Mouse (Mus musculus) spleen, embryonic (tissue): ENCODE measurements at regions not wholly inside any gene's neighbourhood (a gene's known extent, or its start where the extent isn't known, plus 50 kb on each side); places are given as distances from the start of the nearest gene placed in this dataset.

ENCODE experiments used
- CTCF ChIA-PET: fragments of 350-600 bp; sonication (Branson Sonifier 250); formaldehyde crosslinking; loops from one replicate; lab custom pipeline; 2022; lab: Charles Lee

GRCm38 (mm10) chr1:47646681-47647080, 754.0 kb upstream of the Slc39a10 start:
- CTCF ChIA-PET = no interaction called here

DNA sequence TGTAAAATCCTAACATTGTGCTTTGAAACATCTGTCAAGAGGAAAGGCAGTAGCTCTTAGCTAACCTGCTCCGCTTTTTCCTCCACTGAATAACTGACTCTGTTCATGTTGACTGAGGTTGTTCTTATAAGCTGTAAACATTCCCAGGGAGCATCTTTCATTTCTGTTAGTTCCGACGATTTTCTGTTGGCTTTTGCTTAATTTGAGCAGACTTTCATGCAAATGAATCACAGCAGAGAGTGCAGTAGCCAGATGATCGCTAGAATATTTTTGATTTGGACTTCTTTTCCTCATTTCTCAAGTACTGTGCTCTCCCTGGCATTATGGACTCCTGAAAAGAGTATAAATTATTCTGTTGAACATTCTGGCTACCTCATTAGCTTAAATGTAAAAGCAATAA, 713.9 kb upstream of the Slc39a10 start:
- CTCF ChIA-PET = no interaction called here

GRCm38 (mm10) chr1:47603989-47604360, 711.3 kb upstream of the Slc39a10 start:
- CTCF ChIA-PET = no interaction called here

DNA sequence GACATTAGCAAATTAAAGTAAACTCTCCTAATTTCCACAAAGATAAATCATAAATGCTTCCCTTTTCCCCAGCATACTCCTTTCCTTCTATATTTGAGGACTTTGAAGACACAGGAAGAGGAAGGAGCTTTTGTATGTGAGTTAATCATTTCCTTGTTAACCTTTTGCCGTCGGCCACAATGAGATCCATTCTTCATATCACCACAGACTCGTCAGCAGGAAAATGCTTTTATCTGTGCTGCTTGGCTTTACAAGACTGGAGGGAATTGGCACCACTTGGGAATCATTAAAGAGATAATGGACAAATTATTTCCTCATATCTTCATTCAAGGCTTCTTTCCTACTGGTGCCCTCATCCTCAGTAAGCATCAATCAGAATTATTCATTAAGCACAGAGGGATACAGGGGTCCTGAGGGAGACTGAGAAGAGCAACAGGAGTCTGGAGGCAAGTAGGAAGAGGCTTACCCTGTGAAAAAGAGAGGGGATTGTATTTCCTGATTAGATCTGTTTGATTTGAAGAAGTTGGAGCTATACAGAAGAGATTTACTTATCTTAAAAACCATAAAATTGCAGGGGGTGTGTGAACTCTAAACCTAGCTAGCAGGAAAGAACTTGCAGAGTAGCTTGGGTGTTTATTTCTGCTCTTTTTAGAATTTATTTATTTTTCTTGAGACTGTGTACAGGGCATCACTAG, 710.8 kb upstream of the Slc39a10 start:
- CTCF ChIA-PET = no interaction called here

- CTCF ChIA-PET = interaction anchor here (0.6 kb wide), 1 partner anchor 149 kb away, joined by 6 read pairs; no protein-coding TSS in a partner anchor
Observed at GRCm38 (mm10) chr1:47593641-47594040, 701.0 kb upstream of the Slc39a10 start.

DNA sequence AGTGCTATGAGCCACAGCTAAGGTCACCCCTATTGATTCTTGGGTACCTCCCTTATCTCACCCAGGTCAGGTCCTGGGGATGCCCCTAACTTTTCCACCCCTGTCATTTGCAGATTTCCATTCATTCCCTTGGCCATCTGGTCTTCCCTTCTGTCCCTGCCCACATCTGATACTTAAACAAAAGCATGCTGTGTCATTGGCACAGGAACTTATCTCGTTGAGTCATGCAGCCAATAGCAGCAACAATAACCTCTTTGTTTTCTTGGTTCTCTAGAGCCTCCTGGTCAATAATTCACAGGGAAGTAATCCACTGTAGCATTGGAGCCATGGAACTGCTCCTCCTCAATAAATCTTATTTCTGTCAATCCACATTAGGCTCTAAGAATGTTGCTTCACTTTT, 653.0 kb upstream of the Slc39a10 start:
- CTCF ChIA-PET = no interaction called here

GRCm38 (mm10) chr1:47511426-47511825, 618.8 kb upstream of the Slc39a10 start:
- CTCF ChIA-PET = no interaction called here

DNA sequence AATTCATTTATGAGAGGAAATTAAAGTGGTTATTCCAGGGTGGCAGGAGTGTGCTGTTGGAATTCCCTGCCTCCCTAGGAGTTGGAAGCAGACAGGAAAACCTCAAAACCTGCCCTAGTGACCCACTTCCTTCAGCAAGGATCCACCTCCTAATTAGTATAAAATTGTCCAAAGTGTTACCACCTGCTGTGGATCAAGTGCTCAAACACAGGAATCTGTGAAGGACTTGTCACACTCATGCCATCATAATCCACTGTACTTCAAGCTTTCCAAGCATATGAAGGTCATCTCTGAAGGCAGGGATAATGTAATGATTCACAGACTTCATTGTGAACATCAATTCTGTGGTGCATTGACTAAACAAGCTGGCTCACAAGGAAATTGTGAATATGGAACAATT, 615.1 kb upstream of the Slc39a10 start:
- CTCF ChIA-PET = no interaction called here

GRCm38 (mm10) chr1:47488581-47489204, 596.0 kb upstream of the Slc39a10 start:
- CTCF ChIA-PET = no interaction called here

GRCm38 (mm10) chr1:47486087-47486486, 593.4 kb upstream of the Slc39a10 start:
- CTCF ChIA-PET = no interaction called here

GRCm38 (mm10) chr1:47479059-47479458, 586.4 kb upstream of the Slc39a10 start:
- CTCF ChIA-PET = no interaction called here

DNA sequence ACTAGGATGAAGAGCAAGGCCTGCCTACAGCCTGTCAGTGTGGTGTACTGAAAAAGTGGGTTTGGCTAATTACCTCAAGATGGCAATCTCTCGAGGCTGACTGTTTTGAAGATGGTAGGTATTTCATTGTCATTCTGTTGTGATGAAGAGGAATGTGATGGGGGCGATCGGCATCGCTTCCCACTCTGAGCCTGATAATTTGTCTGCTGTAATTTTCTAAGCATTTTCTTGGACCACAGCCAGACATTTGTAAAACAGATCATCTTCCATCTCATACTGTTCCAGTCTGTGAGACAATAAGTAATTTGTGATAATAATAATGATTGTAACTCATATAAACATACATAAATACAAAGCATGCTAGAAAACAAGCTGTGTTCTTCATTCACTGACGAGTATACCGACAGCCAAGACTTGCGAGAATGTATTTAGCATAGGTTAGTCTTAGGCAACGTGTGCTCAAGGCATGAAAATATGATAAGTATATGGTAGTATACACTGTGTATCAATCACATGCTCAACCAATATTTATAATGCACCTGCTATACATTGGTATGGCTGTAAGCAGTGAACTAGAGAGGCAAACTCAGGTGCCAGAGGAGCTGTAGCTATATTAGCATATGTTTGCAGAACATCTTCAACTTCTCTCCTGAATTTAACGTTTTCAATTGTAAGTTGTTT, 574.1 kb upstream of the Slc39a10 start:
- CTCF ChIA-PET = no interaction called here

GRCm38 (mm10) chr1:47448737-47449489, 556.3 kb upstream of the Slc39a10 start:
- CTCF ChIA-PET = no interaction called here

GRCm38 (mm10) chr1:47448070-47448469, 555.4 kb upstream of the Slc39a10 start:
- CTCF ChIA-PET = no interaction called here

- CTCF ChIA-PET = no interaction called here
Observed at GRCm38 (mm10) chr1:47446021-47446420, 553.4 kb upstream of the Slc39a10 start.

- CTCF ChIA-PET = no interaction called here
Observed at GRCm38 (mm10) chr1:47432829-47433228, 540.2 kb upstream of the Slc39a10 start.

DNA sequence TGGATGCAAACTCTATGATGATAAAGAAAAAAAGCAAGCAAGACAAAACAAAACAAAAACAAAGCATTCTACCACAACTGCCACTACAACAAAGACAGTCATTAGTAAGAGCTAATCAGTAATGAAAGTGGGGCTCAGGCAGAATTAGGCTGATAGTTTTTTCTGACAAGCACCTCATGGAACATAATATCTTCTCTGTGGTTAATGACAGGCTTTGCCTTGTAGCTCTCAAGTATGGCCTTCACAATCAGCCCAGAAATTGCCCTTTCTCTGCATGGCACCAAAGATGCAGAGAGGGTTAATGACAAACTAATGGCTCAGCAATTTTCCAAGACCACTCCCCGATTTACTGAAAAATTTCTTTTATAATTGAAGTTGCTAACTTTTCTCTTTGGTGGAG, 512.5 kb upstream of the Slc39a10 start:
- CTCF ChIA-PET = no interaction called here

DNA sequence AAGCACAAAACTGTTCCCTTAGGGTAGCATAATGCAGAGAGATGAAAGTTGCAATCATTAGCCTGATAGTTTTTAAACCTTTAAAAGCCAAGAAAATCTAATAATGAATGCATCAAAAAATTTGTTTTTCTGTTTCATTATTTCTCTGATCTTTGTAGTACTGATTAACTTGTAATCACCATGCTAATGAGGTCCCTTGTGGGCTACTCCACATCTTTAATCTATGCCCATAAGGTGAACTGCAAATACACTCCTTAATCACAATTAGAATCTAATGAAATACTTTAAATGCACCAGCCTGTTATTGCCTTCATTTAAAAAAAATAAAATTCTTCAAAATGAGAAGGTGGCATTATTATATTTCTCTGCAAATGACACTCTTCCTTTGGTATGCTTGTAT, 493.9 kb upstream of the Slc39a10 start:
- CTCF ChIA-PET = no interaction called here

DNA sequence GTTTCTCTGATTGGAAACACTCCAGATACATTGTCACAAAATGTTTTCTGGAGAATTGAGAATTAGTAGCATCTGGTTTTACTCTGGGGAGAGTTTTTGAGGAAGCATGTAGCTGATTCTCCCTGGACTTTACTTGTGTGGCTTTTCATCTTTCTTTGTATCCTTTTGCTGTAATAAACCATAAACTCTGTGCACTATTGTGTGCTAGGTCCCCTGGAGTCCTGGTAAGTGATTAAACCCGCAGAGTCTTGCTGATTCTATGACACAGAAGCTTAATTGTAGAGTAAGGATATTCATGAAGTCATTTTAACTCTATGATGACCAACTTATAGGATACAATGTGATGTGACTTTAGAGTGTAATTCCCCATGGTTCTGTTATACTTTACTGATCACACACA, 486.1 kb upstream of the Slc39a10 start:
- CTCF ChIA-PET = no interaction called here

DNA sequence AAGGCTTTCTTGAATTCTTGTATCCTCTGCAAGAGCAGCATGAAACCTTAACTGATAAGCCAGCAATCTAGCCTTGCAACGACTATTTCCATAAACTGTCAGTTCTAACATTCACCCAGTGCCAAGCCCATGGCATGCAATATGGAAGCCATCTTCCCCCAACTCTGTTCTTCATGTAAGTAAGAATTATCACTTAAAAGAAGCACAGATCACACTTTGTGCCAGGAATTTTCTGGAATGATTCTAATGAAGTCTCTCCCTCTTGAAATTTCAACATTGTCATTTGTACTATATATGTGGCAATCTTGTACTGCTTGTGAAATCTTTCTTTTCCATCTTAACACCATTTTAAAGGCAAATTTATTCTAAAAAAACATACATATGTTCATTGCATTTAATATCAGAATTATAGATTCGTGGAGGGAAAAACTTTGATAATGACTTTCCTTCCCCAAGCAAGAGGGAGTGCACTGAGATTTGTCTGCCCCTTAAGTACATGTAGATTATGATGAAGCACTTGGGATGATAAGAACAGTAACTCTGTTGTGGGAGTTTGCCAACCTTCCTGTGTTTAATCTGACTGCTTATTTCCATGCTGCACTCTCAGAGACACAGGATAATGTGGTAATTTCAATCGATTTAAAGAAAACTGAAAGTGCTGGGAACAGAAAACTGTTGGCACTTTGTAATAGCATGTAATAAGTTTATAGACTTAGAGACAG, 447.2 kb upstream of the Slc39a10 start:
- CTCF ChIA-PET = no interaction called here

GRCm38 (mm10) chr1:47310572-47311075, 418.0 kb upstream of the Slc39a10 start:
- CTCF ChIA-PET = no interaction called here
